Mouse (Mus musculus) liver, embryonic 14.5 days (tissue): ENCODE measurements around the gene Rassf4.

ENCODE experiments used
- CTCF ChIP-seq: IDR thresholded peaks from 2 replicates; pipeline ENCODE4 v1.5.1; 2016; ENCODE audit warnings: antibody characterized with exemption, low read depth, control low read depth
- EP300 ChIP-seq: IDR thresholded peaks from 2 replicates; pipeline ENCODE4 v1.6.1; 2016; ENCODE audit warnings: antibody characterized with exemption, low read depth

DNA sequence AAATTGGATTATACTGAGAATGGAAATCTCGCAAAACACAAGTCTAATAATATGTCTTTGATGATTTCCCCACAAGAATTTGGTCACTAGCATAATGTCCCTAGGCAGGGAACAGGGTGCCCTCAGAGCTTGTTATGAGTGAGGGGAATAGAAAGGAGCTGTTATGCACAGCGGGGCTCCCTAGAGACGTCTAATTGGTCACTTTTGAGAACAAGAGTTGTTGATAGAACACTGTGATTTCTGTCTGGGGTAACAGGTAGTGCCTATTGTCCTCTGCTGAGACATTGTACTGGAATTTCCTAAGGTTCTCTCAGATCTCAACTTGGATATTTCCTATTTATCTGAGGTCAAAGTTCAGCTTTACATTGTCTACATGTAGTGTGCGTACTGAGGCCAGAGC is 89.7 kb downstream of the Rassf4 start, which contains the start of gene Olfr215:
- TF ChIP-seq CTCF (no peak), EP300 (no peak)
